Mouse (Mus musculus) forebrain, postnatal 0 days (tissue): ENCODE measurements around the gene Mapkapk5. TPM values are rescaled to one million over a fixed set of nuclear protein-coding genes. Genes with fewer than 3 reads are reported as not detected.

Source experiments
- ATAC-seq: fragments of 200-750 bp; cut with Nextera tagmentation; 2 replicates; pipeline ENCODE4 v1.8.0; 2017; ENCODE audit warnings: mild to moderate bottlenecking, moderate library complexity
- DNase-seq: peaks from one replicate; pipeline ENCODE4 v3.0.0-alpha.2; 2015
- H3K27ac ChIP-seq: fragments of 300-500 bp; sonication (generic); 2 replicates; pipeline ENCODE4 v1.5.1; 2014; ENCODE audit warnings: low read depth, mild to moderate bottlenecking, antibody characterized with exemption, low read length, moderate library complexity, mixed read lengths
- H3K27me3 ChIP-seq: fragments of 300-500 bp; sonication (generic); 2 replicates; pipeline ENCODE4 v1.6.1; 2014; ENCODE audit warnings: mild to moderate bottlenecking, low read length, mixed read lengths; ENCODE audit not compliant: insufficient read depth
- H3K36me3 ChIP-seq: fragments of 300-500 bp; sonication (generic); 2 replicates; pipeline ENCODE4 v1.6.1; 2014; ENCODE audit warnings: mild to moderate bottlenecking, moderate library complexity; ENCODE audit not compliant: insufficient read depth
- H3K4me1 ChIP-seq: fragments of 300-500 bp; sonication (generic); 2 replicates; pipeline ENCODE4 v1.6.1; 2014; ENCODE audit warnings: antibody characterized with exemption; ENCODE audit not compliant: insufficient read depth
- H3K4me2 ChIP-seq: fragments of 300-500 bp; sonication (generic); 2 replicates; pipeline ENCODE4 v1.6.1; 2014; ENCODE audit warnings: low read depth, mild to moderate bottlenecking, moderate library complexity
- H3K4me3 ChIP-seq: fragments of 300-500 bp; sonication (generic); 2 replicates; pipeline ENCODE4 v1.5.1; 2014; ENCODE audit warnings: low read depth, low read length, mixed read lengths
- H3K9ac ChIP-seq: fragments of 300-500 bp; sonication (generic); 2 replicates; pipeline ENCODE4 v1.6.1; 2014; ENCODE audit warnings: mild to moderate bottlenecking
- H3K9me3 ChIP-seq: fragments of 300-500 bp; sonication (generic); 2 replicates; pipeline ENCODE4 v1.6.1; 2016; ENCODE audit warnings: low read length
- CTCF ChIP-seq: sonication (generic); IDR thresholded peaks from 2 replicates; pipeline ENCODE4 v1.5.1; 2016; ENCODE audit warnings: antibody characterized with exemption, control low read depth, low read depth
- WGBS: fragments of 180-500 bp; shearing (Covaris S2); extraction: QIAGEN DNeasy Blood & Tissue Kit; methylation state at CpG from one replicate; pipeline ENCODE4 v1.1.7; 2014; 5-methylcytosine and 5-hydroxymethylcytosine counted together
- polyA plus RNA-seq: library from polyadenylated mRNA; unstranded; fragments of >200 nt; fragmentation: Nextera tagmentation; extraction: Ambion mirVana; gene quantifications from 2 replicates; pipeline ENCODE4 v1.2.1, GENCODE M21; 2015
- total RNA-seq: library from RNA; depleted of rRNA; stranded (reverse); fragments of >200 nt; gene quantifications from 2 replicates; pipeline ENCODE4 v1.2.3, GENCODE M21; 2014

Mapkapk5 gene
- total and polyA plus RNA-seq, 2 experiments from 2014 or later, result 50.1 to 83.1 TPM

- WGBS, result 62% methylated on average over 11 of the region's 11 CpGs
- ATAC-seq (no peak), DNase-seq (no peak)
- H3K9ac ChIP-seq, result no peak overlapping the region
- H3K36me3 ChIP-seq, result no peaks in the 10 kb centered on the region
- H3K9me3 ChIP-seq, result no peaks in the 10 kb centered on the region
- H3K4me2 ChIP-seq, result no peak overlapping the region
- H3K27me3 ChIP-seq, result no peaks in the 10 kb centered on the region
- TF ChIP-seq CTCF, result no peak
- H3K27ac ChIP-seq, result no peak overlapping the region
- H3K4me1 ChIP-seq, result no peaks in the 10 kb centered on the region
- H3K4me3 ChIP-seq, result no peak overlapping the region
Measured at GRCm38 (mm10) chr5:121591417-121592063, 45.8 kb upstream of the Mapkapk5 start.

GRCm38 (mm10) chr5:121589928-121590327, 44.2 kb upstream of the Mapkapk5 start:
- no peak overlapping the region for H3K4me2 ChIP-seq
- H3K36me3 ChIP-seq, result no peaks in the 10 kb centered on the region
- no peak overlapping the region for H3K4me3 ChIP-seq
- DNase-seq (no peak), ATAC-seq (no peak)
- H3K27me3 ChIP-seq, result no peaks in the 10 kb centered on the region
- H3K9ac ChIP-seq, result no peak overlapping the region
- no peaks in the 10 kb centered on the region for H3K9me3 ChIP-seq
- TF ChIP-seq CTCF, result no peak
- H3K27ac ChIP-seq, result no peak overlapping the region
- no peaks in the 10 kb centered on the region for H3K4me1 ChIP-seq
- 88% methylated on average over 6 of the region's 6 CpGs for WGBS

- no peak overlapping the region for H3K4me3 ChIP-seq
- no peak for ATAC-seq
- no peaks in the 10 kb centered on the region for H3K27me3 ChIP-seq
- no peak overlapping the region for H3K9ac ChIP-seq
- DNase-seq, result no peak
- 80% methylated on average over 6 of the region's 6 CpGs for WGBS
- H3K27ac ChIP-seq, result peak overlapping the region; percentile 15; the same call in 1 of the 2 replicates
- H3K9me3 ChIP-seq, result no peaks in the 10 kb centered on the region
- no peaks in the 10 kb centered on the region for H3K4me1 ChIP-seq
- H3K36me3 ChIP-seq, result no peaks in the 10 kb centered on the region
- no peak overlapping the region for H3K4me2 ChIP-seq
- no peak for TF ChIP-seq CTCF
Measured at GRCm38 (mm10) chr5:121586400-121587039, 40.8 kb upstream of the Mapkapk5 start.

GRCm38 (mm10) chr5:121585699-121586098, 40.0 kb upstream of the Mapkapk5 start:
- no peak overlapping the region for H3K4me2 ChIP-seq
- H3K4me1 ChIP-seq, result no peaks in the 10 kb centered on the region
- no peaks in the 10 kb centered on the region for H3K27me3 ChIP-seq
- H3K9ac ChIP-seq, result no peak overlapping the region
- H3K9me3 ChIP-seq, result no peaks in the 10 kb centered on the region
- DNase-seq (no peak), ATAC-seq (no peak)
- H3K36me3 ChIP-seq, result no peaks in the 10 kb centered on the region
- 86% methylated on average over 5 of the region's 5 CpGs for WGBS
- TF ChIP-seq CTCF, result no peak
- H3K27ac ChIP-seq, result no peak overlapping the region
- H3K4me3 ChIP-seq, result no peak overlapping the region

- no peak for TF ChIP-seq CTCF
- WGBS, result 96% methylated on average over 10 of the region's 10 CpGs
- no peak overlapping the region for H3K4me3 ChIP-seq
- ATAC-seq (no peak), DNase-seq (no peak)
- no peak overlapping the region for H3K9ac ChIP-seq
- H3K9me3 ChIP-seq, result no peaks in the 10 kb centered on the region
- H3K36me3 ChIP-seq, result 0 out of 2 replicates have a peak, but pooled peaks cover 5% of the 10 kb centered on the region
- H3K27ac ChIP-seq, result no peak overlapping the region
- H3K4me1 ChIP-seq, result no peaks in the 10 kb centered on the region
- no peak overlapping the region for H3K4me2 ChIP-seq
- H3K27me3 ChIP-seq, result no peaks in the 10 kb centered on the region
Measured at GRCm38 (mm10) chr5:121585005-121585404, 39.3 kb upstream of the Mapkapk5 start.

GRCm38 (mm10) chr5:121583765-121584501, 38.2 kb upstream of the Mapkapk5 start:
- DNase-seq, result peak; percentile 53
- TF ChIP-seq CTCF, result peak; percentile 63
- Histone ChIP-seq H3K36me3 (peaks cover 14% of the 10 kb centered on the region; the same call in 1 of the 2 replicates), H3K9me3 (no peaks in the 10 kb centered on the region), H3K27me3 (no peaks in the 10 kb centered on the region), H3K4me2 (no peak overlapping the region), H3K4me3 (no peak overlapping the region), H3K9ac (no peak overlapping the region), H3K4me1 (no peaks in the 10 kb centered on the region), H3K27ac (no peak overlapping the region)
- WGBS, result 58% methylated on average over 12 of the region's 12 CpGs
- ATAC-seq, result peak; percentile 69

GRCm38 (mm10) chr5:121581945-121582344, 36.2 kb upstream of the Mapkapk5 start:
- 92% methylated on average over 8 of the region's 8 CpGs for WGBS
- Histone ChIP-seq H3K27me3 (no peaks in the 10 kb centered on the region), H3K4me2 (no peak overlapping the region), H3K4me1 (no peaks in the 10 kb centered on the region), H3K9ac (no peak overlapping the region), H3K27ac (no peak overlapping the region), H3K36me3 (peaks cover 25% of the 10 kb centered on the region), H3K9me3 (no peaks in the 10 kb centered on the region), H3K4me3 (no peak overlapping the region)
- ATAC-seq, result no peak
- no peak for TF ChIP-seq CTCF
- no peak for DNase-seq
